Mouse (Mus musculus) stomach, embryonic 14.5 days (tissue): ENCODE results near the gene Slc6a6. TPM values are rescaled to one million over a fixed set of nuclear protein-coding genes. Genes with fewer than 3 reads are reported as not detected.

Source experiments
- ATAC-seq: fragments of 200-750 bp; cut with Nextera tagmentation; 2 replicates; pipeline ENCODE4 v1.8.0; 2017; ENCODE audit warnings: low read depth, moderate TSS enrichment; ENCODE audit not compliant: insufficient number of reproducible peaks, insufficient read depth, low FRiP score
- H3K27ac ChIP-seq: fragments of 300-500 bp; sonication (generic); 2 replicates; pipeline ENCODE4 v1.5.1; 2014; ENCODE audit warnings: mild to moderate bottlenecking, low read length, moderate library complexity, mixed read lengths
- H3K27me3 ChIP-seq: fragments of 300-500 bp; sonication (generic); 2 replicates; pipeline ENCODE4 v1.6.1; 2014; ENCODE audit warnings: low read length, control low read depth, mixed read lengths; ENCODE audit not compliant: control insufficient read depth, insufficient read depth
- H3K36me3 ChIP-seq: fragments of 300-500 bp; sonication (generic); 2 replicates; pipeline ENCODE4 v1.6.1; 2014; ENCODE audit warnings: mild to moderate bottlenecking, control low read depth, low read length, moderate library complexity, mixed read lengths; ENCODE audit not compliant: control insufficient read depth, insufficient read depth
- H3K4me1 ChIP-seq: fragments of 300-500 bp; sonication (generic); 2 replicates; pipeline ENCODE4 v1.6.1; 2014; ENCODE audit warnings: low read length, control low read depth, mixed read lengths; ENCODE audit not compliant: control insufficient read depth, insufficient read depth
- H3K4me2 ChIP-seq: fragments of 300-500 bp; sonication (generic); replicated peaks from 2 replicates; pipeline ENCODE4 v1.6.1; 2014; ENCODE audit warnings: low read depth, low read length, control low read depth
- H3K4me3 ChIP-seq: fragments of 300-500 bp; sonication (generic); 2 replicates; pipeline ENCODE4 v1.5.1; 2014; ENCODE audit warnings: low read depth, low read length, control low read depth
- H3K9ac ChIP-seq: fragments of 300-500 bp; sonication (generic); replicated peaks from 2 replicates; pipeline ENCODE4 v1.6.1; 2014; ENCODE audit warnings: low read depth, mild to moderate bottlenecking, control low read depth, low read length, moderate library complexity, mixed read lengths
- H3K9me3 ChIP-seq: fragments of 300-500 bp; sonication (generic); 2 replicates; pipeline ENCODE4 v1.6.1; 2016; ENCODE audit warnings: low read depth, low read length, control low read depth; ENCODE audit not compliant: control insufficient read depth
- WGBS: fragments of 180-500 bp; shearing (Covaris S2); extraction: QIAGEN DNeasy Blood & Tissue Kit; methylation state at CpG from one replicate; pipeline ENCODE4 v1.1.7; 2014; 5-methylcytosine and 5-hydroxymethylcytosine counted together
- polyA plus RNA-seq: library from polyadenylated mRNA; unstranded; fragments of >200 nt; fragmentation: Nextera tagmentation; extraction: Ambion mirVana; gene quantifications from 2 replicates; pipeline ENCODE4 v1.2.1, GENCODE M21; 2014

Slc6a6 gene
- polyA plus RNA-seq, 1 experiment from 2014 or later = 60.3 TPM

DNA sequence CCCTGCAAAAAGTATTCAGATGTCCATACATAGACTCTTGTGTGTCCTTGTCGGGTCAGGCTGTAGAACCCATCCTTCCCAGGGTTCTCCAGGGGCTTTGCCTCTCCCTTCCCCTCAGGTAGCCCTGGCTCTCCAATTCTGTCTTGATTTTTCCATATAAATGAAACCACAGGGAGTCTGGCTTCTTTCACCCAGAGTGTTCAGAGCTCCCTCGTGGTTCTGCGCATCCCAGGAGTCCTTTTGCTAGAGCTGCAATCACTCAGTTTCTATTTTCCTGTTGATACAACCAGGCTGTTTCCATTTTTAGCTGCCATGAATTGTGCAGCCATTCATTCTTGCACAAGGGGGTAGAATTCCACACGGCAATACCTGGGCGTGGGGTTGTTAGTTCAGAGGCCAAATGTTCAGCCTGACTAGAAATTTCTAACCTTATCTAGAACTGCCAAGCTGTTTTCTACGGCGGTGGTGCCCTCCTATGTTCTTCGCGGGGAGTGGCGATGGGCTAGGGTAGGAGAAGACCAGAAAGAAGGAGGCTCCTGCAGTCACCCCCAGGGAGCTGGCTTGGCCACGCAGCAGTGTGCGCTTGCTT is 5.3 kb upstream of the Slc6a6 start:
- no peak overlapping the region for H3K4me2 ChIP-seq
- H3K4me3 ChIP-seq = no peak overlapping the region
- H3K9ac ChIP-seq = no peak overlapping the region
- 0 out of 2 replicates have a peak overlapping the region, but pooled peaks have one; percentile 15 for H3K27ac ChIP-seq
- H3K36me3 ChIP-seq = no peaks in the 10 kb centered on the region
- 46% methylated on average over 12 of the region's 12 CpGs for WGBS
- ATAC-seq = no peak; the same call in 1 of the 2 replicates
- H3K27me3 ChIP-seq = no peaks in the 10 kb centered on the region
- no peaks in the 10 kb centered on the region for H3K9me3 ChIP-seq
- H3K4me1 ChIP-seq = peaks cover 7% of the 10 kb centered on the region; the same call in 1 of the 2 replicates

DNA sequence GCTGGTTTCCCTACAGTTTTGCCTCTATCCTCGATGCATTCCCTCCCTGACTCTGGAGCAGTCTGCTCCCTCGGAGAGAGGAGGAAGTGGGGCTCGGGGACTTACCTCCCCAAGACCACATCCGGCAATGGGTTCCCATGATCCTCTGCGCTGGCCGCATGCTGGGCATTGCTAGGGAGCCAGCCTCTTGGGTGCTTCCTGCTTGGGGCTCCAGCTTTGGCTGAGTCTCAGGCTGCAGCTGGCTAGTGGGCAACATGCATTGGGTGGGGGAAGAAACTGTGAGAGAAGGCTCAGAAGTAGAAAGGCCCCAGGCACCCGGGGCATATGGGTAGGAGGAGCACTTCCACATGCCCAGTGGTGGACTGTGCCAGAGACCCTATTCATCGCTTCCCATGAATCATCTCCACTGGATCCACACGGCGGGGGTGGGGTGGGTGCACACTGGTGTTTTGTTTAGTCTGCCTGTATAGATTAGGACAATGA is 4.7 kb upstream of the Slc6a6 start:
- H3K27ac ChIP-seq = 0 out of 2 replicates have a peak overlapping the region, but pooled peaks have one; percentile 15
- WGBS = 63% methylated on average over 10 of the region's 10 CpGs
- no peak for ATAC-seq
- H3K36me3 ChIP-seq = no peaks in the 10 kb centered on the region
- H3K4me1 ChIP-seq = peaks cover 7% of the 10 kb centered on the region; the same call in 1 of the 2 replicates
- H3K4me2 ChIP-seq = no peak overlapping the region
- H3K27me3 ChIP-seq = no peaks in the 10 kb centered on the region
- no peak overlapping the region for H3K9ac ChIP-seq
- H3K9me3 ChIP-seq = no peaks in the 10 kb centered on the region
- no peak overlapping the region for H3K4me3 ChIP-seq

DNA sequence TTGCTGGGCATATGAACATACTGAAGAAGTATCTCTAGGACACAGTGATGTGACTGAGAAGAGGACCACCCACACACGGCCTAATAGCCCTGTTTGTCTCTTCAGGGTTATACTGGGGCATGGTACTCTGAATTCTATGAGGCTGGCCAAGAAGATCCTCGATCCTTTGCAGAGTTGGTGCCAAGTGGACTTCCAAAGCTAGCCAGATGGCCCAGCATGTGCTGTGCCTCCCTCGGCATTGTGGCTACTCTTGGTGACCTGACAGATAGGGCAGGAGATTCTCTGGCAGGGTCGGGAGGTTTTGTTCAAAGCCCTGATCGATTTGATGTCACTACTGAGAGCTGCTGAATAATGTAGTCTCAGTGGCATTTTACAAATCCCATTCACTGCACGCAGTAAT is 4.1 kb upstream of the Slc6a6 start:
- no peaks in the 10 kb centered on the region for H3K36me3 ChIP-seq
- 70% methylated on average over 6 of the region's 6 CpGs for WGBS
- H3K4me1 ChIP-seq = peaks cover 8% of the 10 kb centered on the region; the same call in 1 of the 2 replicates
- ATAC-seq = no peak
- H3K9ac ChIP-seq = no peak overlapping the region
- H3K9me3 ChIP-seq = no peaks in the 10 kb centered on the region
- no peak overlapping the region for H3K27ac ChIP-seq
- no peaks in the 10 kb centered on the region for H3K27me3 ChIP-seq
- H3K4me2 ChIP-seq = no peak overlapping the region
- H3K4me3 ChIP-seq = no peak overlapping the region

DNA sequence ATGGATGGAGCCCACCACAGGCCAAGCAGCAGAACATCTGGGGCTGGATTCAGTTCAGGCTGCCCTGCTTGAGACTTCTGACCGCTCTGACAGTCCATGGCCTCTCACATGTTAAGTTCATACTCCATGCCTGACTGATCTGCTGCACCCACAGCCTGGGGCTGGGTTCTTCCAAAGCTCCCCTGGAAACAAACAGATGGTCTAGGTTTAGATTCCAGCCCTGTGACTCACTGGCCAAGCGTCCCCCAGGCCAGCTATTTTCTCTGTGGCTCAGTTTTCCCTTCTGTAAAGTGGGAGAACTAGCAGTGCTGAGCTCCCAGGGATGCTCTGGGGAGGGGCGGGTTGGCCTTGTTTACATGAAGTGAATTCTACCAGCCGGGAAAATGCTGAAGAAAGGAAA is 2.0 kb upstream of the Slc6a6 start:
- H3K27me3 ChIP-seq = no peaks in the 10 kb centered on the region
- H3K9ac ChIP-seq = no peak overlapping the region
- peaks cover 24% of the 10 kb centered on the region for H3K4me1 ChIP-seq
- H3K9me3 ChIP-seq = no peaks in the 10 kb centered on the region
- H3K4me2 ChIP-seq = no peak overlapping the region
- H3K27ac ChIP-seq = no peak overlapping the region
- ATAC-seq = no peak
- 72% methylated on average over 4 of the region's 4 CpGs for WGBS
- no peaks in the 10 kb centered on the region for H3K36me3 ChIP-seq
- no peak overlapping the region for H3K4me3 ChIP-seq

DNA sequence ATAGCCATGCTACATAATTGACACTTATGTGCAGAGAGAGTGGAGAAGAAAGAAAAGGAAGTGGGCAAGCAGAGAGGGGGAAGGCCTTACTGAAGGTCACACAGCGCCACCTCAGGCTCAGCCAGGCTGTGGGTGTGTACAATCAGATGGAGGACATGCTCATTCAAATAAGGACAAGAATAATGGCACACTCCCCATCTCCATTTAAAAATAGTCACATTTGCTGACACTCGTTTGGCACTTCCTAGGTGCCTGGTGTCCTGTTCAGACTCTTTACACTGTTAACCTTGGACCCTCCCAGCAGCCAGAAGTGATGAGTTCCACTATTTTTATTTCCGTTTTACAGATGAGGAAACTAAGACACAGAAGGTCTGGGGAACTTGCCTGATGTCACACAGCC is 732 bp upstream of the Slc6a6 start:
- Histone ChIP-seq H3K4me3 (peak overlapping the region; percentile 93; the same call in 1 of the 2 replicates), H3K36me3 (no peaks in the 10 kb centered on the region), H3K9ac (peak overlapping the region; percentile 84; the same call in 1 of the 2 replicates), H3K27ac (peak overlapping the region; percentile 78; the same call in 1 of the 2 replicates), H3K27me3 (no peaks in the 10 kb centered on the region), H3K9me3 (no peaks in the 10 kb centered on the region), H3K4me2 (peak overlapping the region; percentile 89; the same call in 1 of the 2 replicates), H3K4me1 (peaks cover 32% of the 10 kb centered on the region)
- WGBS = 46% methylated on average over 3 of the region's 3 CpGs
- no peak for ATAC-seq

DNA sequence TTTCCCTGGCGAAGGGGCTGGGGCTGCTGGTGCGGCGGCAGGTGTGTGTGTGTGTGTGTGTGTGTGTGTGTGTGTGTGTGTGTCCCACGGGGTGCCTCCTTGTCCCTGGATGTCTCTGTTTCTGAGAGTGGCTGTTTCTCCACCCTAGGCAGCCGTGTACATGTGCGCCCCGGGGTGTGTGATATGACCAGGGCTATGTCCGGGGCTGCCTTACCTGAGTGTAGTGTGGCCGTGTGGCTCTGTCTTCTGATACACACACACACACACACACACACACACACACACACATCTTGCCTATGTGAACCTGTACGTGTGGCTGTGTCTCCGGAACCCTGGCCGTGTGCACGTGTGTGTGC is 599 bp downstream of the Slc6a6 start:
- Histone ChIP-seq H3K27me3 (no peaks in the 10 kb centered on the region), H3K9ac (peak overlapping the region; percentile 84; the same call in 1 of the 2 replicates), H3K9me3 (no peaks in the 10 kb centered on the region), H3K36me3 (no peaks in the 10 kb centered on the region), H3K4me3 (peak overlapping the region; percentile 93), H3K4me1 (peaks cover 35% of the 10 kb centered on the region), H3K27ac (peak overlapping the region; percentile 90), H3K4me2 (peak overlapping the region; percentile 89)
- WGBS = under 1% methylated on average over 13 of the region's 13 CpGs
- ATAC-seq = peak; percentile 24; the same call in 1 of the 2 replicates

DNA sequence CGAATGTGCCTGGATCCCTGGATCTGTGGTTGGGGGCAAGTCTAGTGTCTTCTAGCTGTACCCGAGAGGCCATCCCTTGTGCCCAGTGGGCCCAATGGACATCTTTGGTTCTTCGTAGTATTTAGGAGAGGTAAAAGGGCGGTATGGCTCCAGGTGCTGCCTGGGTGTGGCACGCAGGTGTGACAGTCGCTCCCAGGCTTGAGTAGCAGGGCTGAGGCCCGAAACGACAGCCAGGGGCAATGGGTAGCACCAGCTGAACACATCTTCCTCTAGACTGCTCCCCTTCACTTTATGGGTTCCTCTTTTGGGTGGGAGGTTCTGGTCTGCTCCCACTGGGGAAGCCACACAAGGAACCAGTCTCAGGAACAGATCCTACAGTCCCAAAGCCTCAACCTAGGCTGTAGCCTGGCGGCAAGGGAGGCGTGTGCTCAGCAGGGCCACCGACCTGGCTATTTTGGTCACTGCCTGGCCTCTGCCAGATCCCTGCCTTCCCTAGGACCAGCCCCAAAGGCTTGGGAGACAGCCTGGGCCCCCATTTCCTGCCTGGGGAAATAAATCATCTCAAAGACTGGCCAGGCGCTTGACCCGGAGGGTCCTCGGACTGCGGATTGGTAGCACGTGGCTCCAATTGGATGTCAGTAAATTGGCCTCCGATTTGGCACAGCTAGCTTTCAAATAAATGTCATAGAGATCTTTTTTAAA is 1.1 kb downstream of the Slc6a6 start:
- Histone ChIP-seq H3K9ac (peak overlapping the region; percentile 84; the same call in 1 of the 2 replicates), H3K9me3 (no peaks in the 10 kb centered on the region), H3K36me3 (no peaks in the 10 kb centered on the region), H3K4me2 (peak overlapping the region; percentile 89), H3K27ac (peak overlapping the region; percentile 90), H3K4me1 (peaks cover 36% of the 10 kb centered on the region), H3K4me3 (peak overlapping the region; percentile 93), H3K27me3 (no peaks in the 10 kb centered on the region)
- WGBS = 8% methylated on average over 17 of the region's 17 CpGs
- ATAC-seq = no peak

DNA sequence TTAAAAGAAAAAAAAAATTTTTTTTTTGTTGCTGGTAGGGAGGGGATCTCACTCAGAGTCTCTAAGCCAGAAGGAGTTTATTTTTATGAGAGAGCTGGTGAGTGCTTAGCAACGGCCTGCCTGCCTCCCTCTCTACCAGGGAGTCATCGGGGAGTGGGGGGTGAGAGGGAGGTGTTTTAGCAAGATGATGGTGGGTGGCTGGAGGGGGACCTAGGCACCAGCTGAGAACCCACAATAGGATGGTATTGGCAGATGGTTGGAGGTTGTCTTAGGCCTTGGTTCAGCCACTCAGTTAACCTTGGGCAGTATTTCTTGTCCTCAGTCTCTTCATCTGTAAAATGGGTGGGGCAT is 1.7 kb downstream of the Slc6a6 start:
- no peak overlapping the region for H3K9ac ChIP-seq
- no peaks in the 10 kb centered on the region for H3K9me3 ChIP-seq
- peak overlapping the region; percentile 93 for H3K4me3 ChIP-seq
- H3K27ac ChIP-seq = peak overlapping the region; percentile 90; the same call in 1 of the 2 replicates
- 13% methylated on average over 2 of the region's 2 CpGs for WGBS
- H3K27me3 ChIP-seq = no peaks in the 10 kb centered on the region
- peaks cover 40% of the 10 kb centered on the region for H3K4me1 ChIP-seq
- peak overlapping the region; percentile 89 for H3K4me2 ChIP-seq
- no peak for ATAC-seq
- no peaks in the 10 kb centered on the region for H3K36me3 ChIP-seq
